Mouse (Mus musculus): ENCODE results near the gene Trim13.
"Not testable (repeated sequence)": the region's sequence is repeated elsewhere in the genome, so short reads cannot be mapped to it uniquely, and the experiment has no call there.

Gene Trim13

GRCm38 (mm10) chr14:61597968-61598367 is at the start of gene Trim13:
Gene Trim13 (plus strand): TSS chr14:61598247.
- DNase-seq, result no peak

GRCm38 (mm10) chr14:61548614-61549013 is 49.4 kb upstream of the Trim13 start:
- no peak for DNase-seq

- DNase-seq, result no peak
Observed at GRCm38 (mm10) chr14:61555931-61556288, 42.1 kb upstream of the Trim13 start.

- DNase-seq, result peak; percentile 97
Observed at GRCm38 (mm10) chr14:61556289-61557147, 41.5 kb upstream of the Trim13 start, which contains the start of gene Spryd7. Gene Spryd7 (minus strand): TSS chr14:61556886.

- no peak for DNase-seq
Observed at GRCm38 (mm10) chr14:61558901-61559300, 39.1 kb upstream of the Trim13 start.

GRCm38 (mm10) chr14:61559856-61560255 is 38.2 kb upstream of the Trim13 start:
- DNase-seq, result peak; percentile 42

- DNase-seq, result not testable (repeated sequence)
Observed at GRCm38 (mm10) chr14:61566211-61566610, 31.8 kb upstream of the Trim13 start.

GRCm38 (mm10) chr14:61569344-61569743 is 28.7 kb upstream of the Trim13 start:
- no peak for DNase-seq

GRCm38 (mm10) chr14:61571366-61571765 is 26.7 kb upstream of the Trim13 start:
- DNase-seq, result peak; percentile 76

- DNase-seq, result peak; percentile 58
Observed at GRCm38 (mm10) chr14:61572131-61572530, 25.9 kb upstream of the Trim13 start.

GRCm38 (mm10) chr14:61575066-61575465 is 23.0 kb upstream of the Trim13 start:
- no peak for DNase-seq

GRCm38 (mm10) chr14:61575941-61576340 is 22.1 kb upstream of the Trim13 start:
- DNase-seq, result no peak

GRCm38 (mm10) chr14:61589288-61590065 is 8.6 kb upstream of the Trim13 start:
- no peak for DNase-seq

- DNase-seq, result no peak
Observed at GRCm38 (mm10) chr14:61596719-61597426, 1.2 kb upstream of the Trim13 start.

- peak; percentile 90 for DNase-seq
Observed at GRCm38 (mm10) chr14:61599057-61599806, 1.2 kb downstream of the Trim13 start.

GRCm38 (mm10) chr14:61601348-61601747 is 3.3 kb downstream of the Trim13 start:
- DNase-seq, result no peak

- no peak for DNase-seq
Observed at GRCm38 (mm10) chr14:61603069-61603755, 5.2 kb downstream of the Trim13 start.

GRCm38 (mm10) chr14:61604081-61604480 is 6.0 kb downstream of the Trim13 start:
- DNase-seq, result no peak

- not testable (repeated sequence) for DNase-seq
Observed at GRCm38 (mm10) chr14:61606088-61606487, 8.0 kb downstream of the Trim13 start.

GRCm38 (mm10) chr14:61607157-61607556 is 9.1 kb downstream of the Trim13 start, which contains the start of gene Kcnrg:
Gene Kcnrg (plus strand): TSS chr14:61607457.
- DNase-seq, result no peak

- peak; percentile 80 for DNase-seq
Observed at GRCm38 (mm10) chr14:61611766-61612165, 13.7 kb downstream of the Trim13 start.

GRCm38 (mm10) chr14:61613319-61613718 is 15.3 kb downstream of the Trim13 start:
- no peak for DNase-seq
